Mouse (Mus musculus): ENCODE data around the gene Tm6sf1. TPM values are rescaled to one million over a fixed set of nuclear protein-coding genes. Genes with fewer than 3 reads are reported as not detected.

The Tm6sf1 gene
- total RNA-seq, 2 experiments from 2014 or later, result 10.8 to 13.5 TPM

- intact Hi-C loops (cut with DNase I), result loop anchor here (5.0 kb wide), 1 partner anchor 58 kb away; the partner anchor contains the start of gene Hdgfl3
Observed at GRCm38 (mm10) chr7:81874636-81875035, 15.8 kb downstream of the Tm6sf1 start.

DNA sequence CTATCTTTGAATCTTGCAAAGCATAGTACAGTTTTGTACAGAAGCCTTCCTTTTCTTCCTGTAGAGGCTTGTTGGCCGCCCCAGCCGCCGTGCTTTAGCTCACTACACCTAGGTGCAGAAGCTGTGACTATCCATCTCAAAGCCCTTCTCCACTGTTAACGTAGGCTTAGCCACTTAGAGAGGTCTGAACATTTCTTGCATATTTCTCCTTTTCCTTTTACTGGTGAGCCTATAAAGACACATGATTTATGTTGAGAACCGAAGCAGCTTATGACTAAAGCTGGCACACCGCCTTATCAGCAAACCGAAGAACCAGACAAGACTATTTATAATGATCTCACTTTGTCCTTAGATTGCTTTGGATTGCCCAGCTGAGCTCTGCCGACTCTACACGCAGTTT lies 16.6 kb downstream of the Tm6sf1 start:
- no peak for DNase-seq
- intact Hi-C loops (cut with DNase I), result loop anchor here (5.0 kb wide), 1 partner anchor 57 kb away; the partner anchor contains the start of gene Hdgfl3

More at GRCm38 (mm10) chr7:81874636-81875035, 15.8 kb downstream of the Tm6sf1 start:
- DNase-seq, result no peak

GRCm38 (mm10) chr7:81880286-81880685 lies 21.5 kb downstream of the Tm6sf1 start:
- no peak for DNase-seq
- intact Hi-C loops (cut with DNase I), result no loop called here

DNA sequence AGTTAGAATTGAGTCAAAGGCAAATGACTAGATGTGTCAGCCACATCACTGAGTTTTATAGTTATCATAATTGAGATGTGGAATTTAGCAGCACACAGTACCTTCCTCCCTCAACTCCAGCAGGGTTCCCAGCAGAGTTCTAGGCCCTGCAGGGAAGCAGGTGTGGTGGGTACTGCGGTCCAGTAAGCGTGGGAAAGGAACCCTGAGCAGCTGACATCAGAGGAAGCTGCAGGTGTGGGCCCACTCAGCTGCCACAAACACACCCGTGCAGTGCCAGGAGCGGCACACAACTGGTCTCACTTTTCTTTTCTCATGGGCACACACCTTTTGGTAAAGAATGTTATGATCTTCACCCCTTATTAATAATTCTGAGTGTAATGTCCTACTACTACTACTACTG lies 22.0 kb downstream of the Tm6sf1 start:
- intact Hi-C loops (cut with DNase I), result no loop called here

DNA sequence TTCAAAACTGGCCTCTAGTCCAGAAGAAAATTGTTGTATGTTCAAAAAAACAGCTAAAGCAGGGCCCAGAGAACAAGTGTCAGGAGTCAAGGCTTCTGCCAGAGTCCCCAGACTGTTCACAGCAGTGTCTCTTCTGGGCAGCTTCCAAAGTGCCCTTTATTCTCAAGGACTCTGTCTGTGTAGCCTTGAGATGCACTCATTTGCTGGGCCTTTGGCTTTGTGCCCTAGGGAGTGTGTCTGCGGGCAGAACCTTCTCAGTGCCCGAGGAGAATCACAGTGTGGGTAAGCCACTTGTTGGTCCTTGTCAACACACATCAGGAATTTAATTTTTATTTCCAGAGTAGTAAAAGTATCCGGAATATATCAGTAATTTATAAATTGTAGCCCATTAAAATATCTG lies 22.8 kb downstream of the Tm6sf1 start:
- no peak for DNase-seq
- intact Hi-C loops (cut with DNase I), result no loop called here

More for the DNA sequence above, 22.0 kb downstream of the Tm6sf1 start:
- DNase-seq, result no peak

GRCm38 (mm10) chr7:81885128-81885527 lies 26.3 kb downstream of the Tm6sf1 start:
- intact Hi-C loops (cut with DNase I), result no loop called here
- no peak for DNase-seq

DNA sequence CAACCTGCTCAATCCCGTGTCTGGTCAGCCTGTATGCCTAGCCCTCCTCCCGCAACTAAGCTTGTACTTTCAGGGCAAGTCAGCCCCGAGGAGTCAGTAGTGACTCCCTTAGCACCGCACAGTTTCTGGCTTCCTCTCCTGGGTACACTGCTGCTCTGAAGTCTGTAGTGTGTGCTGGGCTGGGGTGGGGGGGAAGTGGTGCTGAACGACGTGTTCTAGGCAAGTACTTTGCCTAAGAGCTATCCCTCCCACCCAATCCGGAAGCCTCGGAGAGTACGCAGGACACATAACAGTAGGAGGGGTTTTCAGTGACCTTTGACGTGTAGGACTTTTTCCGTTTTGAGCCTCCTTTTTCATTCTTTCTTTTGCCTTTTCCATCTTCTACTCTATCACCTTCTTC lies 40.6 kb downstream of the Tm6sf1 start:
- intact Hi-C loops (cut with DNase I), result no loop called here
- DNase-seq, result no peak

GRCm38 (mm10) chr7:81904094-81904493 lies 45.3 kb downstream of the Tm6sf1 start:
- no peak for DNase-seq
- intact Hi-C loops (cut with DNase I), result no loop called here

DNA sequence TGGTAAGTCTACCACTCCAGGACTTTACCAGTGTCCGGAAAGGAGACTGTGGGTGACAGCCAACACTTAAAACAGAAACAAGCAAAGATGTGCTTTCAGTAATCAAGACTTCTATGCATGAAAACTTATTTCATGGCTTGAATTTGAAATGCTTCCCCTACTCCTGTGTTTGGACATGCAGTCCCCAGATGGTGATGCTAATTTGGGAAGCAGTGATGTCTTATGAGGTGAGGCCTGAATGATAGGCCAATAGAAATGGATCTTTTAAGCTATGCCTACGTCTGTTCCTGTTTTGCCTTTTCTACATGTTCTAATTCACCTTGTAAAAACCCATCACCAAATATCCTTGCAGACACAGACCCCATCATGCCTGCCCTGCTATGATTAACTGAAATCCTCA lies 46.1 kb downstream of the Tm6sf1 start:
- no peak for DNase-seq
- intact Hi-C loops (cut with DNase I), result no loop called here

GRCm38 (mm10) chr7:81918316-81918715 lies 59.5 kb downstream of the Tm6sf1 start:
- intact Hi-C loops (cut with DNase I), result no loop called here
- DNase-seq, result no peak

- no peak for DNase-seq
- intact Hi-C loops (cut with DNase I), result no loop called here
Observed at GRCm38 (mm10) chr7:81920314-81920713, 61.5 kb downstream of the Tm6sf1 start.

- DNase-seq, result no peak
- intact Hi-C loops (cut with DNase I), result no loop called here
Observed at GRCm38 (mm10) chr7:81921379-81921952, 62.7 kb downstream of the Tm6sf1 start.

DNA sequence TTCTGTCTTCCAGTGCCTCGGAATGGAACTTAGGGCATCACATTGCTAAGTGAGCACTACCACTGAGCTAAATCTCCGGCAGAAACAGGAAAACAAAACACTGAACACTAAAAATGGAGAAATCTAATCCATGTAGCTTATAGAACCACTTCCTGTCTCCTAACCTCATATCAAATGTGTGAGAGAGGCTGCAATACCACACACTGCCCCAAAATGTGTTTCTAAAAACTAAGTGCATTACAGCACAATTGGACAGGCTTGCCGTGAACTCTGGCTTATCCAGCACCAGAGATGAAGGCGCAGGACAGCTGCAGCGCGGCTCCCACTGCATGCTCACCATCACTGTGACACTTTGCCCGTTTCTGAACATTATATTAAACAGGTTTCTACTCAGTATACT lies 70.2 kb downstream of the Tm6sf1 start:
- intact Hi-C loops (cut with DNase I), result no loop called here
- no peak for DNase-seq

DNA sequence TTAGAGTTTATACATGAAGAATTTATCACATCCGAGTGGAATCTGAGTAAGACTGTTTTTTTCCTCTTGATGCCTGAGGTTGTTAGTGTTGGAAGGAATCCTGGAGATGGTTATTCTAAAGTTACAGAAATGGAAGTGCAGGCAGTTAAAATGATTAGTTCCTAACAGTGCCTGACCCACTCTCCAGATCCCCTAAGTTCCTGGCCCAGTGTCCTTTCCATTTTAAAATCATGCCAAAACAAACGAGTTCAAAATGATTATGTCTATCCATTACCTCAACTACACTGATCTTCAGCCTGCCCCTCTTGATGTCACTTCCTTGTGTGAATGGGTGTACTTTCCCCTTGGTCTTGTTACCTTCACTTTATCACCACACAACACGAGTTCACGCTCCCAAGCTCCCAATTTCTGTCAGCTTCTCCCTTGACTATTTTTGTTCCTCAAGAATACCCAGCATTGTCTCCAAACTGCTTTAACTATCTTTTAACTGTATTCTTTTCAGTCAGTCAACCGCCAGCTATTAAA lies 73.8 kb downstream of the Tm6sf1 start:
- DNase-seq, result no peak
- intact Hi-C loops (cut with DNase I), result loop anchor here (5.0 kb wide), 1 partner anchor 55 kb away; no protein-coding TSS in a partner anchor

DNA sequence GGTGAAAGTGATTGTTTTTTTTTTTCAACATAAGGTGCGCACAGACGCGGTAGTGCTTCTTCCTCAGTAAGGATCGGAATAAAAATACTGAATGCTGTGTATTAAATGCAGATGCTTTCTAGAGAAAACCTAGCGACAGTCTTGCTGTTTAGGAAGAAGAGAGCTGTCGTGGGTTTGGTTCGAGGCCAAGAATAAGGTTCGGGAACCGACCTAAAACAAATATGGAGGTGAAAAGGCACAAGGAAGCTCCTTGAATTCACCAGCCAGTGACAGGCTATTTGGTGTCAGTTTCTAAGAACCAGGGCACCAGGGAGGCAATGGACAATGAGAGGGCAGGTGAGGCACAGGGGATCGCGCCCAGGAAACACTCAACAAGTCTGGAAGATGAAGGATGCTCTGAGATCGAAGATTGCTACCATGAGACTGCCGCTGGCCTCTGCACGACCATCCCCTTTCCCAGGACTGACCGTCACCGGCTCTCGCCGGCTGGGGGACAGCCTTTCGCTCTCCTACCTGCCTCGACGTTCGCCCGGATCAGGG lies 74.3 kb downstream of the Tm6sf1 start:
- DNase-seq, result no peak
- intact Hi-C loops (cut with DNase I), result loop anchor here (5.0 kb wide), 1 partner anchor 56 kb away; no protein-coding TSS in a partner anchor

DNA sequence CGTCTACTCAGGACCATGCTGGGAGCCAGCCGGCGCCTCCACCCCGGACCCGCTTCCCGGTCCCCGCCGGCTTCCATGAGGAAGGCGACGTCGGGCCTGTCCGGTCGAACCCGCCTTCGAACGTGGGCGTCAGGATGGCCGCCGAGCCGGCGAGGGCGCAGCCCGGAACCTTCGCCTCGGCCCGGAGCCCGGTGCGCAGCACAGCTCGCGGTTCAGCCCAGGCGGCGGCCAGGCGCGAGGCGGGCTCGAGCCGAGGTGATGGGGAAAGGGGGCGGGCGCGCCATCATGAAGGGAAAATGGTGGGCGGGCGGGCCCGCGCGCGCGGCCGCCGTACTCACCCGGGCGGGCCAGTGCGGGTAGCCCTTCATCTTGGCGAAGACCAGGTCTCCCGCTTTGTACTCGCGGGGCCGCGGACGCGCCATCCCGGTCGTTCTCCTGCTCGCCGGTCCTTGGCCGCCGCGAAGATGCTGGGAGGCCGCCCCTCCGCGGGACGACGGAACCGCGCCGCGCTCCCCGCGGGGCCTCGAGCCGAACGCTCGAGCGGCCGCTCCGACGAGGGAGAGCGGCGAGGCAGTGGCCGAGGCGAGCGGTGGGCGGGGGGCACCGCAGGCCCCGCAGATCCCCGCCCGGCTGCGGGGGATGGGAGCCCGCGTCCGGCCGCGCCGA lies 74.9 kb downstream of the Tm6sf1 start:
- intact Hi-C loops (cut with DNase I), result loop anchor here (5.0 kb wide), 1 partner anchor 56 kb away; no protein-coding TSS in a partner anchor

More for the DNA sequence above, 74.9 kb downstream of the Tm6sf1 start:
- peak; percentile 51 to 55 for DNase-seq

Other genes with a start within 250 kb of the Tm6sf1 start
- 10 to 100 TPM; 42.9 to 66.0 TPM for gene Homer2, start 151.5 kb upstream of the Tm6sf1 start, total RNA-seq (2021)
- gene Ramac, start 96.1 kb upstream of the Tm6sf1 start, total RNA-seq (2021), result 10 to 100 TPM; 17.7 to 23.7 TPM
- 10 to 100 TPM; 16.2 to 16.3 TPM for gene 3110040N11Rik, start 69.5 kb upstream of the Tm6sf1 start, total RNA-seq (2021)
- 100 to 1,000 TPM; 121 to 158 TPM for gene Btbd1, start 29.6 kb upstream of the Tm6sf1 start, total RNA-seq (2021)
- gene Gm10160, start 3.2 kb upstream of the Tm6sf1 start, total RNA-seq (2021), result not detected
- gene Hdgfl3, start 75.5 kb downstream of the Tm6sf1 start, total RNA-seq (2021), result 1 to 10 TPM; 1.8 to 2.2 TPM
- gene Bnc1, start 133.3 kb downstream of the Tm6sf1 start, total RNA-seq (2021), result not detected